In genomic region chr14:32817258-32817657, GRCm38 (mm10) we compare ENCODE assay signal across 16 mouse cellular contexts. TPM values are rescaled to one million over a fixed set of nuclear protein-coding genes. Genes with fewer than 3 reads are reported as not detected.
A peak's percentile ranks its signal among the peaks of the same experiment; 100 is the strongest.
DNase-seq lines count a peak whose midpoint lies in the region; ATAC-seq and TF ChIP-seq lines count a peak whose summit lies in the region.
"Had no signal": no experiment of that assay in that cellular context is flagged by ENCODE, and none has a peak within 500 bp of the region (broad histone marks: within the 10 kb centered on the region; RNA-seq: fewer than 3 reads in every experiment).

No protein-coding gene starts in this region.

- no peaks in the 10 kb centered on the region for H3K9me3 ChIP-seq in CH12.LX (replicated peaks; ENCODE audit: low read length)
- H3K9me3 ChIP-seq in heart, embryonic 12.5 days (replicated peaks), result no peaks in the 10 kb centered on the region
- H3K9me3 ChIP-seq in lung, embryonic 16.5 days (ENCODE audit: control insufficient read depth, low read length), result no peaks in the 10 kb centered on the region
- H3K9me3 ChIP-seq in forebrain, embryonic 11.5 days (ENCODE audit: control insufficient read depth, low read length), result no peaks in the 10 kb centered on the region
- H3K9me3 ChIP-seq in kidney, embryonic 14.5 days (ENCODE audit: control insufficient read depth, low read length), result no peaks in the 10 kb centered on the region
- H3K9me3 ChIP-seq: embryonic facial prominence, embryonic 10.5 days; intestine, embryonic 15.5 days; limb, embryonic 10.5 days; liver, embryonic 13.5 days; neural tube, embryonic 15.5 days had no signal

- no peak for TF ChIP-seq EP300 in CH12.LX (IDR thresholded peaks at IDR 0.05; ENCODE audit: low read length)

- DNase-seq in CH12.LX (ENCODE audit: extremely low read depth), result no peak
- peak; percentile 70 for DNase-seq in Muller cell, postnatal 12 days (ENCODE audit: inconsistent ontology term)
- no peak for DNase-seq in forebrain, embryonic 11.5 days (ENCODE audit: low spot score)
- no peak for DNase-seq in kidney, postnatal 25 days
- DNase-seq: kidney, postnatal 36 days; liver, embryonic 13.5 days had no signal

- no peak for TF ChIP-seq RAD21 in CH12.LX (IDR thresholded peaks at IDR 0.05; ENCODE audit: low read depth, low read length)

- TF ChIP-seq POLR2A in CH12.LX (IDR thresholded peaks at IDR 0.05; ENCODE audit: low read depth, low read length), result no peak

- H3K79me2 ChIP-seq in CH12.LX (replicated peaks; ENCODE audit: control insufficient read depth, extremely low read depth, insufficient read depth, poor library complexity, severe bottlenecking), result no peaks in the 10 kb centered on the region

- no peak overlapping the region for H3K9ac ChIP-seq in CH12.LX (ENCODE audit: insufficient read depth, low read depth)
- H3K9ac ChIP-seq in heart, embryonic 12.5 days, result no peak overlapping the region
- no peak overlapping the region for H3K9ac ChIP-seq in lung, embryonic 16.5 days (ENCODE audit: low read length)
- no peak overlapping the region for H3K9ac ChIP-seq in forebrain, embryonic 11.5 days (ENCODE audit: low read length)
- H3K9ac ChIP-seq in kidney, embryonic 14.5 days (ENCODE audit: low read depth, low read length), result no peak overlapping the region
- H3K9ac ChIP-seq: intestine, embryonic 15.5 days; liver, embryonic 13.5 days; neural tube, embryonic 15.5 days had no signal

- H3K27me3 ChIP-seq in CH12.LX (replicated peaks), result peaks cover 1% of the 10 kb centered on the region
- H3K27me3 ChIP-seq in heart, embryonic 12.5 days (replicated peaks), result 0 out of 2 replicates have a peak, but pooled peaks cover 3% of the 10 kb centered on the region
- H3K27me3 ChIP-seq in lung, embryonic 16.5 days (ENCODE audit: control insufficient read depth, insufficient read depth, low read depth, low read length), result no peaks in the 10 kb centered on the region
- no peaks in the 10 kb centered on the region for H3K27me3 ChIP-seq in forebrain, embryonic 11.5 days (ENCODE audit: control insufficient read depth, insufficient read depth, low read length)
- H3K27me3 ChIP-seq in kidney, embryonic 14.5 days (ENCODE audit: control insufficient read depth, insufficient read depth, low read length), result no peaks in the 10 kb centered on the region; the same call in 1 of the 2 replicates
- H3K27me3 ChIP-seq: intestine, embryonic 15.5 days; liver, embryonic 13.5 days; neural tube, embryonic 15.5 days had no signal

- H3K36me3 ChIP-seq in CH12.LX (replicated peaks in 1 of 2; ENCODE audit: control insufficient read depth in 1 of 2, insufficient read depth in 1 of 2, low read length in 1 of 2), result no peaks in the 10 kb centered on the region
- H3K36me3 ChIP-seq in heart, embryonic 12.5 days, result no peaks in the 10 kb centered on the region
- no peaks in the 10 kb centered on the region for H3K36me3 ChIP-seq in lung, embryonic 16.5 days (ENCODE audit: control insufficient read depth, insufficient read depth, low read length)
- no peaks in the 10 kb centered on the region for H3K36me3 ChIP-seq in forebrain, embryonic 11.5 days (ENCODE audit: control insufficient read depth, insufficient read depth, low read length)
- no peaks in the 10 kb centered on the region for H3K36me3 ChIP-seq in kidney, embryonic 14.5 days (ENCODE audit: control insufficient read depth, insufficient read depth, low read length)
- H3K36me3 ChIP-seq: embryonic facial prominence, embryonic 10.5 days; intestine, embryonic 15.5 days; limb, embryonic 10.5 days; liver, embryonic 13.5 days; neural tube, embryonic 15.5 days had no signal

- no peak overlapping the region for H3K4me3 ChIP-seq in CH12.LX (replicated peaks in 1 of 3; ENCODE audit: low read depth in 2 of 3, low read length in 2 of 3, poor library complexity in 1 of 3)
- H3K4me3 ChIP-seq in heart, embryonic 12.5 days, result no peak overlapping the region
- no peak overlapping the region for H3K4me3 ChIP-seq in lung, embryonic 16.5 days (ENCODE audit: low read length)
- no peak overlapping the region for H3K4me3 ChIP-seq in forebrain, embryonic 11.5 days (ENCODE audit: low read depth, low read length)
- H3K4me3 ChIP-seq in kidney, embryonic 14.5 days (ENCODE audit: low read length), result no peak overlapping the region
- H3K4me3 ChIP-seq: embryonic facial prominence, embryonic 10.5 days; intestine, embryonic 15.5 days; limb, embryonic 10.5 days; liver, embryonic 13.5 days; neural tube, embryonic 15.5 days had no signal

- H3K4me1 ChIP-seq in CH12.LX (ENCODE audit: control insufficient read depth in 1 of 2, insufficient read depth in 2 of 2), result peaks cover 0 to 5% of the 10 kb centered on the region in 2 experiments; a peak in 2 of 4 replicates
- H3K4me1 ChIP-seq in heart, embryonic 12.5 days (replicated peaks), result peaks cover 45% of the 10 kb centered on the region
- H3K4me1 ChIP-seq in lung, embryonic 16.5 days (replicated peaks; ENCODE audit: control insufficient read depth, insufficient read depth, low read length), result peaks cover 13% of the 10 kb centered on the region
- no peaks in the 10 kb centered on the region for H3K4me1 ChIP-seq in forebrain, embryonic 11.5 days (replicated peaks; ENCODE audit: control insufficient read depth, insufficient read depth, low read length)
- H3K4me1 ChIP-seq in kidney, embryonic 14.5 days (ENCODE audit: control insufficient read depth, insufficient read depth, low read length), result 0 out of 2 replicates have a peak, but pooled peaks cover 6% of the 10 kb centered on the region
- H3K4me1 ChIP-seq: intestine, embryonic 15.5 days; liver, embryonic 13.5 days had no signal

- dilution Hi-C loops in CH12.LX (cut with MboI; ENCODE audit: extremely low pct_ligation_motif_present, extremely low pct_unique_long_range_greater_than_20kb, low sequenced_read_pairs), result no loop called here

- in situ Hi-C loops in CH12.LX (cut with MboI; ENCODE audit: low pct_ligation_motif_present, low pct_unique_long_range_greater_than_20kb, low sequenced_read_pairs), result loop anchor here (25.0 kb wide), 1 partner anchor 205 kb away; no protein-coding TSS in a partner anchor

- no peak for TF ChIP-seq CTCF in CH12.LX (conservative IDR thresholded peaks at IDR 0.05 in 1 of 2, IDR thresholded peaks at IDR 0.05 in 1 of 2; ENCODE audit: low read depth in 2 of 2, low read length in 2 of 2)

- H3K4me2 ChIP-seq in CH12.LX (ENCODE audit: insufficient read depth, low read depth, poor library complexity, severe bottlenecking), result peak overlapping the region; percentile 21; the same call in 1 of the 2 replicates
- no peak overlapping the region for H3K4me2 ChIP-seq in heart, embryonic 12.5 days
- H3K4me2 ChIP-seq in lung, embryonic 16.5 days (ENCODE audit: low read depth, low read length), result no peak overlapping the region
- no peak overlapping the region for H3K4me2 ChIP-seq in forebrain, embryonic 11.5 days (ENCODE audit: low read depth, low read length, severe bottlenecking)
- H3K4me2 ChIP-seq in kidney, embryonic 14.5 days (replicated peaks; ENCODE audit: low read depth, low read length), result no peak overlapping the region
- H3K4me2 ChIP-seq: intestine, embryonic 15.5 days; liver, embryonic 13.5 days; neural tube, embryonic 15.5 days had no signal

- peak; percentile 43; the same call in 1 of the 2 replicates for ATAC-seq in heart, embryonic 12.5 days (ENCODE audit: insufficient number of reproducible peaks, low FRiP score)
- ATAC-seq in lung, embryonic 16.5 days (ENCODE audit: low read depth), result peak; percentile 64
- ATAC-seq in forebrain, embryonic 11.5 days (replicated peaks; ENCODE audit: low FRiP score), result no peak
- ATAC-seq in kidney, embryonic 14.5 days (ENCODE audit: low FRiP score, low TSS enrichment), result no peak
- ATAC-seq: intestine, embryonic 15.5 days had no signal

- no peak overlapping the region for H3K27ac ChIP-seq in CH12.LX (ENCODE audit: insufficient read depth, low read depth)
- peak overlapping the region; percentile 48; the same call in 1 of the 2 replicates for H3K27ac ChIP-seq in heart, embryonic 12.5 days (ENCODE audit: poor library complexity, severe bottlenecking)
- peak overlapping the region; percentile 25; the same call in 1 of the 2 replicates for H3K27ac ChIP-seq in lung, embryonic 16.5 days (ENCODE audit: low read length)
- no peak overlapping the region for H3K27ac ChIP-seq in forebrain, embryonic 11.5 days (ENCODE audit: low read depth, low read length)
- no peak overlapping the region for H3K27ac ChIP-seq in kidney, embryonic 14.5 days (ENCODE audit: low read depth, low read length)
- H3K27ac ChIP-seq: embryonic facial prominence, embryonic 10.5 days; intestine, embryonic 15.5 days; limb, embryonic 10.5 days; liver, embryonic 13.5 days; neural tube, embryonic 15.5 days had no signal

- 25% methylated on average over 7 of the region's 7 CpGs for WGBS in heart, embryonic 12.5 days
- WGBS in lung, embryonic 16.5 days, result 39% methylated on average over 7 of the region's 7 CpGs
- WGBS in forebrain, embryonic 11.5 days, result 75% methylated on average over 7 of the region's 7 CpGs
- 75% methylated on average over 7 of the region's 7 CpGs for WGBS in kidney, embryonic 14.5 days

RNA-seq across cellular contexts. Expression of gene Fam170b, which starts 16.5 kb away (rescaled TPM):
- total RNA-seq in CH12.LX (2012; rRNA removed) (not detected in 2 replicates), CH12.LX (2014; rRNA removed) (not detected in 2 replicates)
- polyA plus RNA-seq in CH12.LX (2012; ENCODE audit: insufficient read length, low read depth), result not detected in 2 replicates
- polyA plus RNA-seq in heart, embryonic 12.5 days (2016; fragmentation: Nextera tagmentation; extraction: Ambion mirVana), result 0.09 and 0.17 TPM in 2 replicates
- 0.11 and 0.36 TPM in 2 replicates for polyA plus RNA-seq in lung, embryonic 16.5 days (2015; fragmentation: Nextera tagmentation; extraction: Ambion mirVana)
- polyA plus RNA-seq in forebrain, embryonic 11.5 days (2014; fragmentation: Nextera tagmentation; extraction: Ambion mirVana), result 0.16 TPM in 1 of 2 replicates, not detected in the other
- polyA plus RNA-seq in kidney, embryonic 14.5 days (2014; fragmentation: Nextera tagmentation; extraction: Ambion mirVana), result 0.14 TPM in 1 of 2 replicates, not detected in the other
- total RNA-seq: layer of hippocampus, postnatal 25 days; megakaryocyte-erythroid progenitor cell, adult 5-6 weeks had no signal
- polyA plus RNA-seq: embryonic facial prominence, embryonic 10.5 days; hindbrain, embryonic 11.5 days; liver, embryonic 13.5 days; neural tube, embryonic 15.5 days had no signal

RNA-seq across cellular contexts. Expression of gene Tmem273, which starts 31.5 kb away (rescaled TPM):
- total RNA-seq in CH12.LX (2012; rRNA removed) (not detected in 2 replicates), CH12.LX (2014; rRNA removed) (0.41 and 0.94 TPM in 2 replicates)
- polyA plus RNA-seq in CH12.LX (2012; ENCODE audit: insufficient read length, low read depth), result 0.22 TPM in 1 of 2 replicates, not detected in the other
- 0.21 and 0.92 TPM in 2 replicates for polyA plus RNA-seq in heart, embryonic 12.5 days (2016; fragmentation: Nextera tagmentation; extraction: Ambion mirVana)
- 0.82 and 1.6 TPM in 2 replicates for polyA plus RNA-seq in lung, embryonic 16.5 days (2015; fragmentation: Nextera tagmentation; extraction: Ambion mirVana)
- polyA plus RNA-seq in forebrain, embryonic 11.5 days (2014; fragmentation: Nextera tagmentation; extraction: Ambion mirVana), result not detected in 2 replicates
- polyA plus RNA-seq in kidney, embryonic 14.5 days (2014; fragmentation: Nextera tagmentation; extraction: Ambion mirVana), result 0.56 and 0.70 TPM in 2 replicates
- total RNA-seq: megakaryocyte-erythroid progenitor cell, adult 5-6 weeks had no signal

RNA-seq across cellular contexts. Expression of gene Vstm4, which starts 39.3 kb away (rescaled TPM):
- not detected in 2 replicates for total RNA-seq in CH12.LX (2012; rRNA removed)
- not detected in 2 replicates for total RNA-seq in CH12.LX (2014; rRNA removed)
- polyA plus RNA-seq in CH12.LX (2012; ENCODE audit: insufficient read length, low read depth), result not detected in 2 replicates
- polyA plus RNA-seq in heart, embryonic 12.5 days (2016; fragmentation: Nextera tagmentation; extraction: Ambion mirVana), result 14.7 and 15.1 TPM in 2 replicates
- polyA plus RNA-seq in lung, embryonic 16.5 days (2015; fragmentation: Nextera tagmentation; extraction: Ambion mirVana), result 67.3 and 72.1 TPM in 2 replicates
- polyA plus RNA-seq in forebrain, embryonic 11.5 days (2014; fragmentation: Nextera tagmentation; extraction: Ambion mirVana), result 2.8 and 3.2 TPM in 2 replicates
- polyA plus RNA-seq in kidney, embryonic 14.5 days (2014; fragmentation: Nextera tagmentation; extraction: Ambion mirVana), result 21.2 and 35.4 TPM in 2 replicates
- total RNA-seq: megakaryocyte-erythroid progenitor cell, adult 5-6 weeks had no signal

Comparison
In these comparisons a context has a peak if more than half of its experiments do, and no peak if none do; other contexts are left out.
1. H3K27ac ChIP-seq: peak in heart, embryonic 12.5 days (single experiment) and lung, embryonic 16.5 days (single experiment); none in CH12.LX (single experiment), forebrain, embryonic 11.5 days (single experiment) and kidney, embryonic 14.5 days (single experiment).
2. ATAC-seq: peak in heart, embryonic 12.5 days (single experiment) and lung, embryonic 16.5 days (single experiment); none in forebrain, embryonic 11.5 days (single experiment) and kidney, embryonic 14.5 days (single experiment).